Mouse (Mus musculus) CD4-positive helper T cell, adult 2 months (primary cell): ENCODE data around the gene Zswim1.
"Not testable (repeated sequence)": the region's sequence is repeated elsewhere in the genome, so short reads cannot be mapped to it uniquely, and the experiment has no call there.

ENCODE experiments used
- DNase-seq: peaks from one replicate; pipeline ENCODE4 v3.0.0-alpha.2; 2012; ENCODE audit warnings: low read depth, missing footprints, low spot score

Gene Zswim1

GRCm38 (mm10) chr2:164827146-164827850 lies 4.8 kb downstream of the Zswim1 start:
- no peak for DNase-seq

- no peak for DNase-seq
Measured at GRCm38 (mm10) chr2:164828437-164828836, 6.0 kb downstream of the Zswim1 start, which contains the start of gene Spata25. Gene Spata25 (minus strand): TSS chr2:164828537.

- DNase-seq: no peak
Measured at GRCm38 (mm10) chr2:164829090-164829489, 6.6 kb downstream of the Zswim1 start.

DNA sequence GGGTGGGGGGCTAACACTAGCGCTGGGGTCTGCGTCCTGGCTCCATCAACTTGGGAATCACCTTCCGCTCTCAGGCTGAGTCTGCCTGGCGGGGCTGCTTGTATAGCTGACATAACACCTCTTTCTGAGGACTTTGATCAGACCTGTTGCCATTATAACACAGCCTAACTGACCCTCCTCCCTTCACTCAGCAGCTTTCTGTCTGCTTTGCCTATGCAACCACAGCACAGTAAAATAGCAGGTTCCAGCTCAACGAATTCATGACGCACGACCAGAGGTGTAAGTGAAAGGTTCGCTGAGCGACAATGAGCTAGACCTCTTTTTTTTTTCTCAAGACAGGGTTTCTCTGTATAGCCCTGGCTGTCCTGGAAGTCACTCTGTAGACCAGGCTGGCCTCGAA lies 8.5 kb downstream of the Zswim1 start:
- no peak for DNase-seq

- no peak for DNase-seq
Measured at GRCm38 (mm10) chr2:164832032-164832747, 9.7 kb downstream of the Zswim1 start.

- peak; percentile 81 for DNase-seq
Measured at GRCm38 (mm10) chr2:164832748-164833301, 10.3 kb downstream of the Zswim1 start, which contains the start of gene Ctsa. Gene Ctsa (plus strand): TSS chr2:164832873.

DNA sequence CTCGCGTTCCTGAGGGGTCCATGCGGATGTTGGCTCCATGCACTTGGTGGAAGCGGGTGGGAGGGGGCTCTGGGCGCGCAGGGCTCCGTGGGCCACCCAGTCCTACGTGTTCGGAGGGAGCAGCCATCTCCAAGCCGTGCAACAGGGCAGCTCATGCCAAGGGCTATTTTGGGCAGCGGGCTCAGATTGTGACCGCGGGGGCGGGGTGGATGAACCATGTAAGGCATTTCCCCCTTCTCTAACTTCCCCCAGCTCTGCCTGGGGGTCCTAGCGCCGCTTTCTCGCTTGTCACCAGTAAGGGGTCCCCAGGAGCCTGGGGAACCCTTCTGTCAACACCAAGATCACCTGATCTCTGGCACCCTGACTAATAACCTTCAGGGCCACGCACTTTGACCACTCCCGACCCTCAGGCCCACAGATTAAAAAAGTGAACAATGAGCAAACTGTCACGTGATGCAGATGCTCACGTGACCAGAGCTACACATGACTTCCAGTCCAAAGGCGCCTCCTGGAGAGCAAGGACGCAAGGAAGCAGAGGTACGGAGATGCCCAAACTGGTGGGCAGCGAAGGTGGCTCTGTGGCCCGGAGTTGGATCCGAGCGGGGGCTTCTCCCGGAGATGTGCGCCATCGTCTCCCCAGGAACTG lies 11.0 kb downstream of the Zswim1 start, which contains the start of gene Neurl2:
Gene Neurl2 (minus strand): TSS at position 143 of the 646 bp plus-strand sequence.
- peak; percentile 96 for DNase-seq

GRCm38 (mm10) chr2:164834531-164834930 lies 12.0 kb downstream of the Zswim1 start:
- DNase-seq: peak; percentile 43

DNA sequence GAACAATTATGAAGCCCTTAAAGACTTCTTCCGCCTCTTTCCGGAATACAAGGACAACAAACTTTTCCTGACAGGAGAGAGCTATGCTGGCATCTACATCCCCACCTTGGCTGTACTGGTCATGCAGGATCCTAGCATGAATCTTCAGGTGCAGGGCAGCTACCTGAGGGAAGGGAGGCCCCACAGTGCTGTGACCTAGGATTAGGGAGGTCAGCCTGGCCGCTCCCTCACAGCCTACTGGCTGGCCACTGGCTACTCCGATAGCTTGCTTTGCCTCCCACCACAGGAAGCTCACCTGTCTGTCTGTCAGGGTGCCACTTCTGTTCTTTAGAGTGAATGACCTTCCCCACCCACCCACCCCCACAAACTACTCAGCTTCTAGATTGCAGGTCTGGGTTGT lies 12.7 kb downstream of the Zswim1 start:
- no peak for DNase-seq

- peak; percentile 43 for DNase-seq
Measured at GRCm38 (mm10) chr2:164845782-164846181, 23.3 kb downstream of the Zswim1 start.

- DNase-seq: peak; percentile 83
Measured at GRCm38 (mm10) chr2:164850061-164850460, 27.6 kb downstream of the Zswim1 start.

DNA sequence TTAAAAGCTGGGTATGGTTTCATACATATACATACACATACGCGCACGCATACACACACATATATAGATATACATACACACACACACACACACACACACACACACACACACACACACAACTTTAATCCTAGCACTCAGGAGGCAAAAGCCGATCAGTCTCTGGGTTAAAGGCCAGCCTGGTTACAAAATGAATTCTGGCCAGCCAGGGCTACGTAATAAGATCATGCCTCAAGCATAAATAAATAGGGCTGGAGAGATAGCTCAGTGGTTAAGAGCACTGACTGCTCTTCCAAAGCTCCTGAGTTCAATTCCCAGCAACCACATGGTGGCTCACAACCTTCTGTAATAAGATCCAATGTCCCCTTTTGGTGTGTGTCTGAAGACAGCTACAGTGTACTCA lies 33.1 kb downstream of the Zswim1 start:
- not testable (repeated sequence) for DNase-seq

DNA sequence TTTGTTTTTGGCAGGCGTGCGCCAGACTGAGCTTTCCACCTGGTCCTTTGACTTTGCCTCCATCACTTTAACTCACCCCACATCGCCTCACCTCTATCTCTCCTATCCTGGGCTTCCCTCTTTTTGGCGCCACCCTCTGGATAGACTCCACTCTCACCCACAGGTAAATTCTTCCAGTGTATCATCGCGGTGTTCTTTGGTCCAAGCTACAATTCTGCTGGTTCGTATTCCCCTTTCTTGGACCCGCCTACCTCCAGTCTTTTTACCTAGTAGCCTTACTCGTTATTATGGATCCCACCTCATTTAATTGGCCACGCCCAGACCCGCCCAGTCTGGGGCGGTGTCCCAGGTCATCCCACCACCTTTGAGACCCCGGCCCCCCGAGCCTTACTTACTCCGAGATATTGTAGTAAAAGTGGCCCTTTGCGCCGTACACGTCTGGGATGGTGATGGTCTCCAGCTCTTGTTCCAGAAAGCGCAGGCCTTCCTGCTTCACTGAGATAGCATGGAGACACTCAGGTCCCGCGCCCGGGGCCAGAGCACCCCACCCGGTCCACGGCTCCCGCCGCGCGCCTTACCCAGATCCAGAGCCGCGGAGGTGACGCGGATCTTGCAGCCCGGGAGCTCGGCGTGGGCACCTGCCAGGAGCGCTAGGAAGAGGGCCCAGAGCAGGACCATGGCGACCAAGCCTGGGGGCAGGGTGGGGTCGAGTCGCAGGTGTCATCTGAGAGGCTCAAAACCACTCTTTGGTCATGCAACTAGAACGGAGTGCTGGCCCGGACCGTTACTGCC lies 34.0 kb downstream of the Zswim1 start:
- DNase-seq: peak; percentile 45

DNA sequence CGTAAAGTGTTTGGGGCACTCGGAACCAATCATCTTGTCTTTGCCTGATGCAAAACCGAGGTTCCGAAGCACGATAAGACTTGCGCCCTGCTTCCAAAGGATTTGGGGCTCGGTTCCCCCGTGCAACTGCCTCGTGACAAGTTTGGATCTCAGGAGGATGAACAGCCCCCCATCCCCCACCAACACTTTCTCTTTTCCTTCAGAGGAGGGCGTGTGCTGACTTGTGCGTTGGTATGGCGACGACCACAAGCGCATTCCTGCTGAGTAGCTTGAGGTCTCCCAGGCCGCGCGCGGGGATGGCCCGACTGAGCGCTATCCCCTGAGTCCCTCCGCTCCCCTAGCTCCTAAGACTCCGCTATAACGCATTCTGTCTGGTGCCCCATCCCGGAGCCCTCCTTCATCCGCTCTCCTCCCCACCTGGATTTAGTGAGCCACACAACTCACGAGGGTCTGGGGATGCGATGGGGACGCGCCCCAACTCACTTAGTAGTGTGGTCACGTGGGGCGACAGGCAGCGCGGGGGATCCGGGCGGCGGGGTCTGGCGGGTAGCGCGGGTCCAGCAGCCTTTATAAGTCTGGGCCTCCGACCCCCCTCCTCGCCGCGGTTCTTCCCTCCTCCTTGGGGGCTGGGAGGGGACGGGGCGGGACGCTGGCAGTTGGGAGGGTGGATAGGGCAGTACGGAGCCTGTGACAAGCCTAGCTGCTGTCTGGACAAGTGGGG lies 34.8 kb downstream of the Zswim1 start, which contains the start of gene Pltp:
Gene Pltp (minus strand): TSS at position 611 of the 721 bp plus-strand sequence.
- peak; percentile 78 for DNase-seq

DNA sequence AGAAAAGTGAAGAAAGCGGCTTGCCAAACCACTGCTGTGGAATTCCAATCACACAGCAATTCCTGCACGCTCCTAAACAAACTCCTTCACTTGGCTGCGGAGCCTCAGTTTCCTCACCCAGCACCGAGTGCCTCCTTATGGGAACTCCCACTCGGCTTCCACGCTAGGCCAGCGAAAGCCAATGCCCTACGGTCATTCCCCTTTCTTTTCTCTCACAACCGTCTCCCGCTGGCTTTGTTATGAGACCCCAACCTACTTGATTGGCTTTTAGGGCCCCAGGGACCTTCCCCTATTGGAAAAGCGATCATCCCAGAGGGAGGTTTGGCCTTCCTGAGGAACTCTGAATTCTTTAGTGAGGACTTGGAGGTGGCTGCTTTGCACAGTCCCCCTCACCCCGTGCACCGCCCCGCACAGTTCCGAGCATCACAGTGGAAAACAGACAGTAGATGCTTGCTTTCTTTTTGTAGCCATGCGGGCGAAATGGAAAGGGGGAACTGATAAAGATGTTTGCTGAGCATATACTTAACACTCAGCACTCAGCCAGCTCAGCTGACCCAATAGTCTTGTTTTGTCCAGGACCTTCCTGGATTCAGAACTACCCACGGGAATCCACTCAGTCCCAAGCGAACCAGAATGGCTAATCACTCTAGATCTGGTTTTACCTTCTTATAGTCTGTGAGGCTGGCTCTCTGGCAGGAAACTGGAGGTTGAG lies 35.5 kb downstream of the Zswim1 start:
- DNase-seq: peak; percentile 25

GRCm38 (mm10) chr2:164859155-164859554 lies 36.7 kb downstream of the Zswim1 start:
- DNase-seq: no peak

- peak; percentile 33 for DNase-seq
Measured at GRCm38 (mm10) chr2:164859640-164860432, 37.4 kb downstream of the Zswim1 start.

- no peak for DNase-seq
Measured at GRCm38 (mm10) chr2:164861094-164861493, 38.6 kb downstream of the Zswim1 start.
